Mouse (Mus musculus): ENCODE data around the gene Hcfc2. TPM values are rescaled to one million over a fixed set of nuclear protein-coding genes. Genes with fewer than 3 reads are reported as not detected.

Gene Hcfc2
- total RNA-seq, 2 experiments from 2014 or later = 53.6 to 58.1 TPM

DNA sequence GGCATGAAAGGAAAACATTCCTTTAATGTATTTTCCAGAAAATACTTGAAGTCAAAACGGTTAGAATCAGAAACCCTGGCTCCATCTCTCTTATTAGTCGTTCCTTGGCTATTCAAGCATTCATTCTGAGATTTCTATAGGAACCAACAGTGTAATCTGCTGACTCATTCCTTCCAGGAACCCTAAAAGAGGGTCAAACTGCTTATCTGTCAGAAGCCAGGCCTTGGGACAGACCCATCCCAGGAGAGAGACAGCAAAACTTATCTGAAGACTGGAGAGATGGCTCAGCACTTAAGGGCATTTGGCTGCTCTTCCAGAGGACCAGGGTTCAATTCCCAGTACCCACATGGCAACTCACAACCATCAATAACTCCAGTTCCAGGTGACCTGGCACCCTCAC, 81.1 kb downstream of the Hcfc2 start:
- no peak for DNase-seq

DNA sequence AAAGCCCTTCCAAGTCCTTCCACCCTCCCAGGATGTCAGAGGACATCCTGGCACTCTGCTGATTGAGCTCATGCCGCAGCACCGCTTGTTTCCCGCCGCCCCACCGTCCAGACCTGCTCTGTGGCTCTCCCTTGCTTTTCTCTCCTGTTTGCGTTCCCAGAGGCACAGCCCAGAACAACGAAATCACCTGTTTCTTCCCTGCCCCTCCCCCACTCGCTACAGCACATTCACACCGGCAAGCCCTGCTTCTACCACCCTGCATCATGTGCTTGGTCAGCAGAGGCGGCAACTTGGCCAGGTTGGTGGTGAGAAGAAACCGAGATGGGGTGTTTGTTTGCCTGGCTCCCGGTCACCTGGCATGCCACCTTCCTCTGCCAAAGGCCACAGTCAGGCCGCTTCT, 81.9 kb downstream of the Hcfc2 start:
- no peak for DNase-seq

GRCm38 (mm10) chr10:82778791-82779549, 83.0 kb downstream of the Hcfc2 start:
- DNase-seq = no peak

DNA sequence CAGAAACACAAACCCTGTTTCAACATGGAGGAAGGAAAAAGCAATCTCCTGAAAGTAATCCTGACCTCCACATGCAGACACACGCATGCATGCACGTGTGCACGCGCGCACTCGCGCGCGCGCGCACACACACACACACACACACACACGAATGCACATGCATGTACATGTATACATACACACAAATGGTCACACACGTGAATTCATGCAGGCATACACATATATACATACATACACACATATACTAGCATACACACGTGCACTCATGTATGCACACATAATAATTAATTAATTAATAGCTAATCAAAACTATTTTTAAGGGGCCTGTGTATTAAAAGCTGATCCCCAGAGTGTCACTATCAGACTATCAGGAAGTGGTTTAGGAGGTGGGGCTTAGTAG, 83.9 kb downstream of the Hcfc2 start:
- DNase-seq = no peak

DNA sequence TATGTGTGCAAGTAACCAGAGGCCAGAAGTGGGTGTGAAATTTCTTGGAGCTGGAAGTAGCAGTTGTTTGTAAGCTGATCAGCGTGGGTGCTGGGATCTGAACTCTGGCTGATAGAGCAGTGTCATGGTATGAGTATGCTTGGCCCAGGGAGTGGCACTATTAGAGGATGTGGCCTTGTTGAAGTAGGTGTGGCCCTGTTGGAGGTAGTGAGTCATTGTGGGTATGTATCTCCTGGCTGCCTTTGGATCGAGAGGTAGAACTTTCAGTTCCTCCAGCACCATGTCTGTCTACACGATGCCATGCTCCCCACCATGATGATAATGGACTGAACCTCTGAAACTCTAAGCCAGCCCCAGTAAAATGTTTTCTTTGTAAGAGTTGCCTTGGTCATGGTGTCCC, 84.4 kb downstream of the Hcfc2 start:
- DNase-seq = no peak

- DNase-seq = no peak
These were observed 84.9 kb downstream of the Hcfc2 start for GRCm38 (mm10) chr10:82780816-82781215.

DNA sequence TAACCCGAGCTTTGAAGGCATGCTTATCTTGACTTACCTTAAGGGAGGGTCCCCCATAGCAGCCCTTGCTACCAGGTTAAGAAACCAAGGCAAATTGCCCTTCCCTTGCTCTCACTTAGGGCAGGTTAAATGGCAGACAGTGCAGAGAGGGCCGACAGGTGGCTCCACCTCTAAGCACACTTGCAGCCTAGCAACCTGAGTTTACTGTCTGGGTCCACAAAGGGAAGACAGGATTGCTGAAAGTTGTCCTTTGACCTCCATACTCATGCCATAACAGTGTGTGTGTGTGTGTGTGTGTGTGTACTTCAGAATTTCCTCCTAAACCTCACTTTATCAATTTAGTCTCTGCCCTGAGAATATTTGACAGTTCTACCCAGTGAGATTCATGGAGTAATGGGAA, 86.5 kb downstream of the Hcfc2 start:
- no peak for DNase-seq

- DNase-seq = no peak
These were observed 93.2 kb downstream of the Hcfc2 start for GRCm38 (mm10) chr10:82789181-82789580.

DNA sequence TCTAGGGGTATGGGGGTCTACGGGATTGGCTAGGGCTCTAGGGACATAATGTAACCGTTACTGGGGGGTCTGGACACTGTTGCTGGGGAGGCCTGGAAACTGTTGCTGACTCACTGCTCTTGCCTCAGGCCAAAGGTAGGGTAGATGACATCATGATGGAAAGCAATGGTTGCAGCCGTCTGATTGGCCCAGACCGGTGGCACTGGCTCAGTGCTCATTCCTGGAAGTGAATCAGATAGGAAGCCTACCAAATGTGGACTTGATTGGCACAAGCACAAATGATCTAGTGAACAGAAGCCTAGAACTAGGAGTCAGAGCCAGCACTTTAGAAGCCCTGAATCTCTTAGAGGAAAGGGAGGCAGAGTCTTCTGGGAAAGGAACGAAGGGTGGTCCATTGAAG, 94.5 kb downstream of the Hcfc2 start:
- DNase-seq = no peak

DNA sequence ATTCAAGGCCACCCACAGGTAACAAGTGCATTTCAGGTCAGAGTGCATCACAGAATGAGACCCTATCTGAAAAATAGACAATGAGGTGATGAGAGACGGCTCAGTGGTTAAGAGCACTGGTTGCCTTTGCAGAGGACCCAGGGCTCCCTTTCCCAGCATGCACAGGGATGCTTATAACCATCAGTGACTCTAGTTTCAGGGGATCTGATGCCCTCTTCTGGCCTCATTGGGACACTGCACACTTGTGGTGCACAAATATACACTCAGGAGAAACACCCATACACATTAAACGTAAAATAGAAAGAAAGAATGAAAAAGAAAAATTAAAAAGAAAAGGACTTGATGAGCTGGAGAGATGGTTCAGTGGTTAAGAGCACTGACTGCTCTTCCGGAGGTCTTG, 95.8 kb downstream of the Hcfc2 start:
- no peak for DNase-seq

Other genes with a start within 250 kb of the Hcfc2 start
- not detected for gene Gm1553, start 203.5 kb upstream of the Hcfc2 start, total RNA-seq (2021)
- 10 to 100 TPM; 18.0 to 23.8 TPM for gene 1190007I07Rik, start 72.9 kb upstream of the Hcfc2 start, total RNA-seq (2021)
- gene Tdg, start 66.3 kb upstream of the Hcfc2 start, total RNA-seq (2021) = 10 to 100 TPM; 41.8 to 48.0 TPM
- 10 to 100 TPM; 17.1 to 19.9 TPM for gene Glt8d2, start 5.5 kb upstream of the Hcfc2 start, total RNA-seq (2021)
- 10 to 100 TPM; 64.4 to 66.8 TPM for gene Nfyb, start 68.0 kb downstream of the Hcfc2 start, total RNA-seq (2021)
- 10 to 100 TPM; 49.0 to 53.9 TPM for gene Txnrd1, start 137.8 kb downstream of the Hcfc2 start, total RNA-seq (2021)
- gene Eid3, start 170.5 kb downstream of the Hcfc2 start, total RNA-seq (2021) = 1 to 10 TPM; 1.5 to 1.9 TPM

Measured in layer of hippocampus, postnatal 36 days (tissue).